Mouse (Mus musculus) hindbrain, embryonic 11.5 days (tissue): Measurements from ENCODE around the gene Olfr1269. TPM values are rescaled to one million over a fixed set of nuclear protein-coding genes. Genes with fewer than 3 reads are reported as not detected.

ENCODE experiments used
- ATAC-seq: fragments of 200-750 bp; cut with Nextera tagmentation; 2 replicates; pipeline ENCODE4 v1.8.0; 2017; ENCODE audit warnings: mild to moderate bottlenecking, moderate TSS enrichment, moderate library complexity; ENCODE audit not compliant: low FRiP score
- DNase-seq: peaks from one replicate; pipeline ENCODE4 v3.0.0-alpha.2; 2015; ENCODE audit warnings: low spot score
- H3K27ac ChIP-seq: fragments of 300-500 bp; sonication (generic); 2 replicates; pipeline ENCODE4 v1.5.1; 2014; ENCODE audit warnings: mild to moderate bottlenecking, low read depth, low read length
- H3K27me3 ChIP-seq: fragments of 300-500 bp; sonication (generic); 2 replicates; pipeline ENCODE4 v1.6.1; 2014; ENCODE audit warnings: mild to moderate bottlenecking, low read length, moderate library complexity, mixed read lengths; ENCODE audit not compliant: control insufficient read depth, insufficient read depth
- H3K36me3 ChIP-seq: fragments of 300-500 bp; sonication (generic); 2 replicates; pipeline ENCODE4 v1.6.1; 2014; ENCODE audit warnings: mild to moderate bottlenecking, low read length, moderate library complexity, mixed read lengths; ENCODE audit not compliant: control insufficient read depth, insufficient read depth
- H3K4me1 ChIP-seq: fragments of 300-500 bp; sonication (generic); replicated peaks from 2 replicates; pipeline ENCODE4 v1.6.1; 2014; ENCODE audit warnings: low read length, mixed read lengths; ENCODE audit not compliant: control insufficient read depth, insufficient read depth
- H3K4me2 ChIP-seq: fragments of 300-500 bp; sonication (generic); replicated peaks from 2 replicates; pipeline ENCODE4 v1.6.1; 2014; ENCODE audit warnings: mild to moderate bottlenecking, low read depth, low read length
- H3K4me3 ChIP-seq: fragments of 300-500 bp; sonication (generic); 2 replicates; pipeline ENCODE4 v1.5.1; 2014; ENCODE audit warnings: low read depth, low read length
- H3K9ac ChIP-seq: fragments of 300-500 bp; sonication (generic); 2 replicates; pipeline ENCODE4 v1.6.1; 2014; ENCODE audit warnings: low read depth, low read length
- H3K9me3 ChIP-seq: fragments of 300-500 bp; sonication (generic); 2 replicates; pipeline ENCODE4 v1.6.1; 2016; ENCODE audit warnings: low read length; ENCODE audit not compliant: control insufficient read depth
- WGBS: fragments of 180-500 bp; shearing (Covaris S2); extraction: QIAGEN DNeasy Blood & Tissue Kit; methylation state at CpG from one replicate; pipeline ENCODE4 v1.1.7; 2014; 5-methylcytosine and 5-hydroxymethylcytosine counted together
- polyA plus RNA-seq: library from polyadenylated mRNA; unstranded; fragments of >200 nt; fragmentation: Nextera tagmentation; extraction: Ambion mirVana; gene quantifications from 2 replicates; pipeline ENCODE4 v1.2.1, GENCODE M21; 2014

Gene Olfr1269
- polyA plus RNA-seq: not detected in 2 replicates

- Histone ChIP-seq H3K4me2 (no peak within 1 kb of the TSS), H3K27me3 (no peaks in the 10 kb centered on the region), H3K4me3 (no peak within 1 kb of the TSS), H3K9ac (no peak within 1 kb of the TSS), H3K36me3 (no peaks in the 10 kb centered on the region), H3K4me1 (no peaks in the 10 kb centered on the region), H3K9me3 (no peaks in the 10 kb centered on the region), H3K27ac (no peak within 1 kb of the TSS)
- ATAC-seq (no peak), DNase-seq (no peak)
- 76% methylated on average over 1 of the region's 1 CpGs for WGBS
Observed at GRCm38 (mm10) chr2:90121312-90121711, at the start of gene Olfr1269. Gene Olfr1269 (minus strand): TSS chr2:90121412.

- WGBS: 91% methylated on average over 9 of the region's 9 CpGs
Observed at GRCm38 (mm10) chr2:90153916-90154315, 32.7 kb upstream of the Olfr1269 start.

GRCm38 (mm10) chr2:90152991-90153390 lies 31.8 kb upstream of the Olfr1269 start, which contains the start of gene Olfr1270:
Gene Olfr1270 (minus strand): TSS chr2:90153091.
- Histone ChIP-seq H3K36me3 (no peaks in the 10 kb centered on the region), H3K4me1 (no peaks in the 10 kb centered on the region), H3K27me3 (no peaks in the 10 kb centered on the region), H3K9me3 (no peaks in the 10 kb centered on the region), H3K4me3 (no peak within 1 kb of the TSS), H3K4me2 (no peak within 1 kb of the TSS), H3K27ac (no peak within 1 kb of the TSS), H3K9ac (no peak within 1 kb of the TSS)
- ATAC-seq: no peak
- no peak for DNase-seq
- 94% methylated on average over 3 of the region's 3 CpGs for WGBS

More at GRCm38 (mm10) chr2:90153916-90154315, 32.7 kb upstream of the Olfr1269 start:
- Histone ChIP-seq H3K36me3 (no peaks in the 10 kb centered on the region), H3K27ac (no peak overlapping the region), H3K4me3 (no peak overlapping the region), H3K9ac (no peak overlapping the region), H3K9me3 (no peaks in the 10 kb centered on the region), H3K27me3 (no peaks in the 10 kb centered on the region), H3K4me2 (no peak overlapping the region), H3K4me1 (no peaks in the 10 kb centered on the region)
- DNase-seq (no peak), ATAC-seq (no peak)

GRCm38 (mm10) chr2:90142196-90142595 lies 21.0 kb upstream of the Olfr1269 start, which contains the start of gene Olfr32:
Gene Olfr32 (minus strand): TSS chr2:90142296.
- no peaks in the 10 kb centered on the region for H3K9me3 ChIP-seq
- ATAC-seq (no peak), DNase-seq (no peak)
- no peak within 1 kb of the TSS for H3K27ac ChIP-seq
- H3K4me3 ChIP-seq: no peak within 1 kb of the TSS
- no peaks in the 10 kb centered on the region for H3K36me3 ChIP-seq
- no peak within 1 kb of the TSS for H3K4me2 ChIP-seq
- H3K27me3 ChIP-seq: no peaks in the 10 kb centered on the region
- no peaks in the 10 kb centered on the region for H3K4me1 ChIP-seq
- no peak within 1 kb of the TSS for H3K9ac ChIP-seq

- Histone ChIP-seq H3K27ac (no peak overlapping the region), H3K4me2 (no peak overlapping the region), H3K36me3 (no peaks in the 10 kb centered on the region), H3K4me3 (no peak overlapping the region), H3K9me3 (no peaks in the 10 kb centered on the region), H3K27me3 (no peaks in the 10 kb centered on the region), H3K4me1 (no peaks in the 10 kb centered on the region), H3K9ac (no peak overlapping the region)
- DNase-seq (no peak), ATAC-seq (no peak)
- 80% methylated on average over 2 of the region's 2 CpGs for WGBS
Observed at GRCm38 (mm10) chr2:90070065-90070464, 51.1 kb downstream of the Olfr1269 start.

Other genes with a start within 250 kb of the Olfr1269 start
- gene Olfr1257, start 243.0 kb downstream of the Olfr1269 start, polyA plus RNA-seq: not detected in 2 replicates
- not detected in 2 replicates for gene Olfr1258, start 194.1 kb downstream of the Olfr1269 start, polyA plus RNA-seq
- gene Olfr1259, start 172.7 kb downstream of the Olfr1269 start, polyA plus RNA-seq: not detected in 2 replicates
- not detected in 2 replicates for gene Olfr1260, start 147.1 kb downstream of the Olfr1269 start, polyA plus RNA-seq
- gene Olfr1261, start 130.2 kb downstream of the Olfr1269 start, polyA plus RNA-seq: not detected in 2 replicates
- gene Olfr1262, start 121.3 kb downstream of the Olfr1269 start, polyA plus RNA-seq: not detected in 2 replicates
- not detected in 2 replicates for gene Olfr1263, start 109.3 kb downstream of the Olfr1269 start, polyA plus RNA-seq
- gene Olfr1264, start 95.8 kb downstream of the Olfr1269 start, polyA plus RNA-seq: not detected in 2 replicates
- gene Olfr1265, start 86.1 kb downstream of the Olfr1269 start, polyA plus RNA-seq: not detected in 2 replicates
- gene Olfr140, start 57.8 kb downstream of the Olfr1269 start, polyA plus RNA-seq: not detected in 2 replicates
- not detected in 2 replicates for gene Olfr32, start 20.9 kb upstream of the Olfr1269 start, polyA plus RNA-seq
- not detected in 2 replicates for gene Olfr1270, start 31.7 kb upstream of the Olfr1269 start, polyA plus RNA-seq
- gene Olfr1506, start 103.1 kb upstream of the Olfr1269 start, polyA plus RNA-seq: not detected in 2 replicates
- not detected in 2 replicates for gene Olfr142, start 136.2 kb upstream of the Olfr1269 start, polyA plus RNA-seq
- not detected in 2 replicates for gene Olfr1271, start 149.6 kb upstream of the Olfr1269 start, polyA plus RNA-seq
- gene Olfr1272, start 171.4 kb upstream of the Olfr1269 start, polyA plus RNA-seq: not detected in 2 replicates
- not detected in 2 replicates for gene Gm13769, start 200.8 kb upstream of the Olfr1269 start, polyA plus RNA-seq